Mouse (Mus musculus): ENCODE data around the gene Recql.

- TF ChIP-seq CTCF (IDR thresholded peaks at IDR 0.05; ENCODE audit: low read depth) (no peak), EP300 (IDR thresholded peaks at IDR 0.05; ENCODE audit: low read depth) (no peak)
Observed at GRCm38 (mm10) chr6:142394669-142395068, 7.8 kb upstream of the Recql start.

Data from heart, postnatal 0 days (tissue).